Mouse (Mus musculus) frontal cortex, postnatal 36 days (tissue): ENCODE results near the gene Rnaseh2c.

Source experiments
- DNase-seq, 2 experiments: peaks; one replicate each; pipeline ENCODE4 v3.0.0; 2022; ENCODE audit warnings: low spot score in 2 of 2

The Rnaseh2c gene

DNA sequence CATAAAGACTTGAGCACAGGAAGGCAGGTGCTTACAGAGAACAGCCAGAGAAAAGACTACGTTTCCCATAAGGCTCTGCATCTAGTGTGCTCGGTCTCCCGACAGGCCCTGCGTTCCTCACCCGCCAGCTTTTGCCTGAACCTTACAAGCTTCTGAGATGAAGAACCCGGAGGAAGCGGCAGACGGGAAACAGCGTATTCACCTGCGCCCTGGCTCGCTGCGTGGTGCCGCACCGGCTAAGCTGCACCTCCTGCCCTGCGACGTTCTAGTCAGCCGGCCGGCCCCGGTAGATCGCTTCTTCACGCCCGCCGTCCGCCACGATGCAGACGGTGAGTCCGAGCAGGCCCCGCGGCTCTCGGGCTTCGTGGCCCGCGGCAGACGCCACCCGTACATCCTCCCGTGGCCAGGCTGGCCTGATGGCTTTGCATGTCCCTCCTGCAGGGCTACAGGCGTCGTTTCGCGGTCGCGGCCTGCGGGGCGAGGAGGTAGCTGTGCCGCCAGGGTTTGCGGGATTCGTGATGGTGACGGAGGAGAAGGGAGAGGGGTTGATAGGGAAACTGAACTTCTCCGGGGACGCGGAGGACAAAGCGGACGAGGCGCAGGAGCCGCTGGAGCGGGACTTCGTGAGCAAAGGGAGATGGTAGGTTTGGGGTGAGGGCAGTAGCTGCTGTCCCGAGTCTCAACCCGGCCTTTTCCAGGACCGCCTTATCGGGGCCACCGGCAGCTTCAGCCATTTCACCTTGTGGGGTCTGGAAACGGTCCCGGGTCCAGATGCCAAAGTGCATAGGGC lies at the start of gene Rnaseh2c:
TSS of gene Rnaseh2c (plus strand) at position 122 of the 790 bp plus-strand sequence.
- DNase-seq, result peak; percentile 79 to 86

GRCm38 (mm10) chr19:5553802-5554201 lies 47.9 kb upstream of the Rnaseh2c start:
- no peak for DNase-seq

DNA sequence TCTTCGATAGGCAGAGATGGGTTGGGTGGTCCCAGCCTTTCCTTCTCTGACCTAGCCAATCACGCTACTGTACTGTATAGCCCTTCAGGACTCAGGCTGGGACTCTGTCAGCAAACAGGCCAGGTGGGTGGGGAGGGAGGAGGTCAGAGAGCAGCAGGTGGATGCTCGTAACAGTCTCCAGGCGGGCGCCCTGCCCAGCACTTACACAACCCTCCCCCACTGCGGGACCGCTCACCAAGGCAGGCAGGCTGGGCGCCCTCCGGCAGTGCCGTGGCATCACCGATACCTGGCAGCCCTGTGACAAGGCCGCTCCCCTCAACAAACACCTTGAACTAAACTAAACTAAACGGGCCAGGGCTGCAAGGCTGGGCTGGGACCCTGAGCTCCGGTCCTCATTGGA lies 47.5 kb upstream of the Rnaseh2c start:
- DNase-seq, result no peak

GRCm38 (mm10) chr19:5558169-5558568 lies 43.5 kb upstream of the Rnaseh2c start:
- no peak for DNase-seq

GRCm38 (mm10) chr19:5558770-5559169 lies 42.9 kb upstream of the Rnaseh2c start:
- no peak for DNase-seq

DNA sequence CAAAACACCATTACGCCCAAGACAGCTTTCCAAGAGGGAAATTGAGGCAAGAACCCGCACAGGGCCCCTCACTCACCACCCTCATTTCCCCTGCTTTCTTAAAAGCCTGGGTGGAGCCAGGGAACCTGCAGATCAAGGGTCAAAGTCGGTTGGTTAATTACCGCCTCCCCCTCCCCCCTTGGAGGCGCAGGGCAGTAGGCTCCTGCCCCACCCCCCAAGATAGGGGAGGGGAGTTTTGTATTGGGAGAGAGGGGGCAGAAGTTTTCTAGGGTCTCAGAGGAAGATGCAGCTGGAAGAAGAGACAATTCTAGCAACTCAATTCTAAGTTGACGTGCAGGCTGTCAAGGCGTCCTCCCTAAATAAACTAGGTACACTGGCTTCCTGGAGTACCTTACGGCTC lies 42.4 kb upstream of the Rnaseh2c start:
- no peak for DNase-seq

DNA sequence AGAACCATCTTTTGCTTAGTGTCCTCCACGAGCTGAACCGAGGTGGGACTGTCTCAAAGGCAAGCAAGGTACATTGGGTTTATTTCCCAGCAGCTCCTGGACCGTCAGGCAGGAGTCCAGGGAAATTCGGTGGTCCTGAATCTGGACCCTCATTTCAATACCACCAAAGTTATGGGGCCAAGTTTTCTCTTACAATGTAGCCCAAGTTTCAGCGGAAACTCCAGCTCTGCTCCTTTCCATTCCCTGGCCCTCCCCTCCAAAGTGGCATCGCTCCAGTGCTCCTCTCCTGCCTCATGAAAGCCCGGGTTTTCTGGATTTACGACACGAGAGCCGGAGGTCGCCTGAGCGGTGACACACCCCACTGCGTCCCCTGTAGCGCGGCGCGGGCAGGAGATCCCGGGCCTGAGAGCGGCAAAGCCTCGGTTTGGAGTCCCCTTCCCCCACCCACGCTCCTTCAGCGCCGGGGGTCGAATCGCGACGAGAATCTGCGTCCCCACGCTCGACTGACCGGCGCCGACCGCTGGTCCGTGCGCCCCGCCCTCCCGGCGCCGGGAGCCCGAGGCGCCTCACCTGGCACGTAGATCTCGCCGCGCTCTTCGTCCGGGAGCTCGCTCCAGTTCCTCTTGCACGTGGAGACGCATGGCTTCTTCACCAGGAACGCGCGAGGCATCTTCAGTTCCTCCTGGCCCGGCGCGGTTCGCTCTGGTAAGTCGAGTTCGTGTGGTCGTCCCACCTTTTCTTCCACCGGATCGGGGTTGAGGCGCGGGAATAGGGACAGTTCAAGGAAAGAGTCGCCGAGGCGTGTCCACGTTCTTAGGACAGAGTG lies 41.8 kb upstream of the Rnaseh2c start:
- no peak for DNase-seq

GRCm38 (mm10) chr19:5560457-5561041 lies 41.1 kb upstream of the Rnaseh2c start, which contains the start of gene Ovol1:
Ovol1 (minus strand) TSS chr19:5560646.
- no peak for DNase-seq

DNA sequence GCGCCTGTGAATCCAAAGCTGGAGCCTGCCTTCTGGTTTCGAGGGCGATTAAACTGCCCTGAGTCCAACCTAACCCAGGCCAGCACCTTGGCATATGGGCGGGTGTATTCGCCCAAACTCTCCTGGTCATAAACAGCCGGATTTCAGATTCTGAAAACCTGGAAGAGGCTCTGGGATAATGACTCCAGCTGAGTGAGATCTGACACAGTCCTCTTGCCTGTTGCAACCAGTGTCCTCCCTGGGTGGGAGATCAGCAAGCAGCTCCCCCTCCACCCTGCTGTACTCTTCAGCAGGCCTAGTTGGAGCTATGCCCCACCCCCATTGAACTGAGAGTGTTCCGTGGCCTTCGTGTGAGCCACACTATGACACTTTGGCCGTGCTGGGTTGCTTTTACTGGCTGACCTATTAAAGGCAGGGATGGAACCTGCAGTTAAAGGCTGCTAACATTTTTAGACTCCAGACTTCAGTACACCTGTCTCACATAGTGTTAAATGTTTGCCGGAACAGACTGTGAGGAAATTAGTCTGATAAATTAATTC lies 40.4 kb upstream of the Rnaseh2c start:
- no peak for DNase-seq

DNA sequence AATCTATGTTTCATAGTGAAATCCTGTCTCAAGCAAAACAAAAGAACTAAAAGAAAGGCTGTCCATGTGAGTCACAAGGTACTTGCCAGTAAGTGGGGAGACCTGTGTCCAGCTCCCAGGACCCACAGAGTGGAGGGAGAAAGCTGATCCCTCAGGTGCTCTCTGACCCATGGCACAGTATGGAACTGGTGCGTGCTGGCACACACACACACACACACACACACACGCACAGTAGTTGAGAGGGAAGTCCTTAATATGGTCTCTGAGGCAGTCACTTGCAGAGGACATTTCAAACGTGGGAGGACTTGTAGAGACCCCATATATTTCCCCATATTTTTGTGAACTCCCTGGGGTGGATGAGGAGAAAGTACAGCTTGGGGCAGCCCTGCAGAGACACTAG lies 39.8 kb upstream of the Rnaseh2c start:
- no peak for DNase-seq

- no peak for DNase-seq
Measured at GRCm38 (mm10) chr19:5562776-5563175, 38.9 kb upstream of the Rnaseh2c start.

GRCm38 (mm10) chr19:5566316-5566715 lies 35.4 kb upstream of the Rnaseh2c start:
- DNase-seq, result no peak

GRCm38 (mm10) chr19:5567180-5567533 lies 34.5 kb upstream of the Rnaseh2c start:
- no peak for DNase-seq

DNA sequence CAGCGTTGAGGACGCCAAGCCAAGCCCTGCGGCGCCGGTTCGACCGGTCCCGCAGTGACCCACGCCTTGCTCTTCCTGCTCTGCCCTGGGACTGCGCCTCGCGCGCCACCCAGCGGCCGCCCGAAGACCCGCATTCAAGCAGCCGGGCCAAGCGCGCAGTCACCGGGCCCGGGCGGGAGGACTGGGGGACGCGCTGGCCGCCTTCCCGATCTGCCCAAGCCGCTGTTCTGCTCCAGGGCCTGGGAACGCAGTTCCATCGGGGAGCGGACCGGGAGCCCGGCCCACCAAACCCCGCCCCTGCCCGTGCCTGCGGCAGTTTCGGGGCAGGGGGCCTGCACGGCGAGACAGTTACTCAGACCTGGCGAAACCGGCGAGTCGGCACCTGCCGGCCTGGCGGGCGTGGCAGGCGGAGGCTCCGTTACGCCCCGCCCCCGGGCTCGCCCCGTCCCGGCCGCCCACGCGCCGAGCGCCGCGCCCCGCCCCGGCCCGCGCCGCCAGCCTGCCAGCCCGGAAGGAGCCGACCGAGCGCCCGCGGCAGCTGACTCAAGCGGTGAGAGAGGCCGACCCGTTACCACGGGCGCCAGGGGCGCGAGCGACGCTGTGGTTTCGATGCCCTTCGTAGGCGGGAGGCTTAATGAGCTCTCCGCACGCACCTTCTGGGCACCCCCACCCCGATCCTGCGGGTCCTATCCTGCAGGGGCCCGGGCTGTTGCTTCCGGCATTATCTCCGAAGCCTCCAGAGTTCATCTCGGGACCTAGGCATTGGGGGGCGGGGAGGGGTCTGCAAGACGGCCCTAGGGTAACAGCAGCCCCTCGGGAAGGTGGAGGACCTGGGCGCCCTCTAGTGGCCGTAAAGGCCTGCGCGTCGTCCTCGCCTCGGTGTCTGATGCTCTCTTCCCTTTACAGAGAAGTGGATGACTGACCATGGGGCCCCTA lies 33.9 kb upstream of the Rnaseh2c start, which contains the start of gene Ap5b1:
TSS of gene Ap5b1 (plus strand) at position 492 of the 936 bp plus-strand sequence.
- peak; percentile 87 to 88 for DNase-seq

- DNase-seq, result peak; percentile 73 to 78
Measured at GRCm38 (mm10) chr19:5568470-5569140, 33.1 kb upstream of the Rnaseh2c start.

DNA sequence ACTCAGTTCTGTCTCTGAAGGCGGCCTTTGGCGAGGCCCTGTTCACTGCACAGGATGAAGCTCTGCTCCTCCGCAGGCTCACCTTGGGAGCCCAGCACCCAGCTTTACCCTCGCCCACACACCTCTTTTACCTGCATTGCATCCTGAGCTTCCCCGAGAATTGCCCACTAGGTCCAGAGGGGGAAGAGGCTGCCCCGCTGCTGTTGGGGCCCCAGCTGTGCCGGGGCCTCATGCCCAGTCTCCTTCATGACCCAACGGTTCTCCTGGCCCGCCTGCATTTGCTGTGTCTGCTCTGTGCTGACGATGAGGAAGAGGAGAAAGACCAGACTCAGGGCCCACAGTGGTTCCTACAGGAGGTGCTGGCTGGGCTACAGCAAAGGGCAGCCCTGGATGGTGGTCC lies 32.2 kb upstream of the Rnaseh2c start:
- DNase-seq, result no peak

DNA sequence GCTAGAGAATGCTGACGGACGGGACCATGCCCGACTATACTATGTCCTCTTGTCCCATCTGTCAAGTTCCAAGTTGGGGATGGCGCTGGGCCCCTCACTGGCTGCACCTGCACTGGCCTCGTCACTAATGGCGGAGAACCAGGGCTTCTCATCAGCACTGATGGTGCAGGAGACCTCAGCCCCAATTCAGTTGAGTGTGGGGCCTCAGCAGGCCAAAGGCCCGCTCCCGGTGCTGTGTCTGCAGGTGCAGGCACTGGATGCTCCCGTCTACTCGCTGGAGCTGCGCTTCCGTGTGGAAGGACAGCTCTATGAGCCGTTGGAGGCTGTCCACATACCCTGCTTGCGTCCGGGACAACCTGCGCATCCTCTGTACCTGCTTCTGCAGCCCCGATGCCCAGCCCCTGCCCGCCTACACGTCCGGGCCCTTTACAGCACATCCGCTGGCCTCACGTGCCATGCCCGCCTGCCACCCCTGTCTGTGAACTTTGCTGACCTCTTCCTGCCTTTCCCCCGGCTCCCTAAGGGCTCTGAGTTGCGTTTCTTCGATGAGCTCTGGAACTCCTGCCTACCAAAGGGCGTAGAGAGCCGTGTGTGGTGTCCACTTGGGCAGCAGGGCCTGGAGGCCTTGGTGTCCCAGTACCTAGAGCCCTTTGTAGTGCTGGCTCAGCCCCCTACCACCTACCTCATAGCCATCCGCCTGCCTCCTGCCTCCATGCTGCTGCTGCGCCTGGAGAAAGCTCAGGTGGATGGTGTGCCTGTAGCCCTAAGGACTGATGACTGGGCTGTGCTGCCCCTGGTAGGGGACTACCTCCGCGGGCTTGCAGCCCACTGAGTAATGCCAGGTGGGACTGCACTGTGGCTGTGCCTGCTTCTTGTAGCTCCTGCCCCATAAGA lies 31.1 kb upstream of the Rnaseh2c start:
- DNase-seq, result no peak

- no peak for DNase-seq
Measured at GRCm38 (mm10) chr19:5571831-5572230, 29.8 kb upstream of the Rnaseh2c start.

DNA sequence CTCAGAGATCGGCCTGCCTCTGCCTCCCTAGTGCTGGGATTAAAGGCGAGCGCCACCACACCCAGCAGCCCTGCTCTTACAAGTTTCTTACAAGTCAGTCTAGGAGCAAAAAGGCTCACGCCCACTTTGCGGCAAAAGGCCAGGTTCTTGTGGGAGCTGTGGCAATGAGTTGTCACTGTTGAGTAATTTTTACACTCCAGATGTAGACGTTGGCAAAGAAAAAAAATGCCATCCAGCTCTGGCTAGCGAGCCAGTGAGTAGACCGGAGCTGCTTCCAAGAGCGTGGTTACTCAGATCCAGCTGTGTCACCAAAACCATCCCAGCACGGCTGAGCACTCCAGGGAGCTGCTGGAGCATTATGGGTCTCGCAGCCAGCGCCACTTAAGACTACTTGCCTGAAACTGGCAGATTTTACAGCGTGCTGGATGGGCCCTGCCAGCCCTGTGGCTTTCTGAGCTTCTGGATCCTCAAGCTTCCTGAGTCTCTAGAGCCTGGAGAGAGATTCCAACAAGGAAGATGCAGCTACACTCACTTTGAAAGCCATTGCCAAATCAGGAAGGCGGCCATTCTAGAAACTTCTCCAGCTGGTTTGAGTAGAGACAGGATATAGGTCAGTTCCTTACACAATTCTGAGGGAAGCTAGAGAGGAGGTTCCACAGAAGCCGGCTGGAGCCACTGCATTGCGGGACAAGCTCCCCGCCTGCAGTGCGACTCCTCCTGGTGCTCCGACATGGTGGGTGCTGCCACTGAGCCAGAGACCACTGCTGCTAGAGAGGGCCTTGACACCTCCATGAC lies 29.1 kb upstream of the Rnaseh2c start:
- DNase-seq, result peak; percentile 77 to 88
